Mouse (Mus musculus) liver, adult 2 months (tissue): ENCODE results near the gene Pnliprp2.

ENCODE experiments used
- CTCF ChIP-seq: fragments of 200-500 bp; IDR thresholded peaks from 2 replicates; pipeline ENCODE4 v1.5.1; 2011; ENCODE audit warnings: low read depth, low read length, control low read depth
- POLR2A ChIP-seq: fragments of 200-500 bp; IDR thresholded peaks from 2 replicates; pipeline ENCODE4 v1.6.1; 2011; ENCODE audit warnings: low read length, control low read depth; ENCODE audit not compliant: insufficient read depth; ENCODE audit errors: extremely low read depth

DNA sequence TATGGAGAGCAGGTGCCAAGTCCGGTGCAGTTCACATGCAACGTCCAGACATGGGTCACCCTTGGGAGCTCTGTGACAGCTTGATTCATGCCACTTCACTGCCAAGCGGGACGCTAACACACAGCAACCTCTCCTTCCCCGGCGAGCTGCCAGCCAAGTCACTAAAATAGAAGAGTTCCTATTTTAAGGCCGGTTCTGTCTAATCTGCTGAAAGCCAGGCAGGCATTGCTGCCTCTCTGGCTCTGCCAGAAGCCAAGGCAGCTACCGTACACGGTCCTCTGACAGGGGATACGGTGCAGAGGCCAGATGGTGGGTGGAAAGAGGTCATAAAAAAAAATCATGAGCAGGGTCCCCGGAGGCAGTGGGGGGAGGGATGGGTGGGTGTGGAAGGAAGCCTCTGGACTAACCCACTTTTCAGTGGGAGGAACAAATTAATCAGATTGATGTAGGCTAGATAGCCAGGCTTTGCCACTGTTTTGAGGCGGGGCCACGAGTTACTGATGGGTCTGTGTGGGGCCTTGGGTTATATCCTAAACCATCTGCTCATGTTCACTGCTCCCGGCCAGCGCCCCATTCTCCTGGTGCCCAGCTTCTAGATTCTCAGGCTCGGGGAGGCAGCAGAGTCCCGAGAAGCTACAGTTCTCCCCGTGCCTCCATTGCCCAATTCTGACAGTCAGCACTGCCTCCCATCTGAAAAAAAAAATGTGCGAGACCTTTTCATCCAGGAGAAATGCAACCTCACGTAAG is 63.1 kb downstream of the Pnliprp2 start:
- TF ChIP-seq CTCF, result no peak
- TF ChIP-seq POLR2A, result no peak
